Mouse (Mus musculus) CH12.LX (cell line): ENCODE data around the gene Ccdc155.

ENCODE experiments used
- BHLHE40 ChIP-seq: IDR thresholded peaks from 2 replicates; pipeline ENCODE4 v1.6.1; 2011; ENCODE audit warnings: mild to moderate bottlenecking, low read depth, low read length, improper control_type of control experiment
- CTCF ChIP-seq, 2 experiments: IDR thresholded peaks in 1 of 2; conservative IDR thresholded peaks in 1 of 2; 2 replicates each; pipeline ENCODE4 v1.5.1; 2011 to 2012; ENCODE audit warnings: low read depth in 2 of 2, low read length in 2 of 2, improper control_type of control experiment in 1 of 2, inconsistent platforms in 1 of 2, mild to moderate bottlenecking in 1 of 2, moderate library complexity in 1 of 2
- E2F4 ChIP-seq: IDR thresholded peaks from 2 replicates; pipeline ENCODE4 v1.6.1; 2011; ENCODE audit warnings: low read depth, low read length, improper control_type of control experiment; ENCODE audit not compliant: insufficient replicate concordance
- ELF1 ChIP-seq: IDR thresholded peaks from 2 replicates; pipeline ENCODE4 v1.6.1; 2014; ENCODE audit warnings: low read depth, mild to moderate bottlenecking, inconsistent platforms, low read length, improper control_type of control experiment
- GABPA ChIP-seq: IDR thresholded peaks from 2 replicates; pipeline ENCODE4 v1.6.1; 2012; ENCODE audit warnings: low read depth, low read length, improper control_type of control experiment, inconsistent platforms; ENCODE audit not compliant: insufficient replicate concordance
- JUND ChIP-seq: conservative IDR thresholded peaks from 2 replicates; pipeline ENCODE4 v1.6.1; 2011; ENCODE audit warnings: low read depth, low read length, improper control_type of control experiment
- MAFK ChIP-seq: IDR thresholded peaks from 2 replicates; pipeline ENCODE4 v1.6.1; 2011; ENCODE audit warnings: low read length, improper control_type of control experiment; ENCODE audit not compliant: insufficient replicate concordance
- MAX ChIP-seq: IDR thresholded peaks from 2 replicates; pipeline ENCODE4 v1.6.1; 2011; ENCODE audit warnings: low read length, improper control_type of control experiment
- NELFE ChIP-seq: IDR thresholded peaks from 2 replicates; pipeline ENCODE4 v1.6.1; 2011; ENCODE audit warnings: low read depth, low read length, improper control_type of control experiment
- PAX5 ChIP-seq: IDR thresholded peaks from 2 replicates; pipeline ENCODE4 v1.6.1; 2012; ENCODE audit warnings: low read length, inconsistent platforms, mixed read lengths
- POLR2A ChIP-seq: IDR thresholded peaks from 2 replicates; pipeline ENCODE4 v1.6.1; 2011; ENCODE audit warnings: low read depth, mild to moderate bottlenecking, improper control_type of control experiment, low read length
- TCF12 ChIP-seq: IDR thresholded peaks from 2 replicates; pipeline ENCODE4 v1.6.1; 2014; ENCODE audit warnings: low read depth, mild to moderate bottlenecking, inconsistent platforms, low read length, improper control_type of control experiment
- UBTF ChIP-seq: IDR thresholded peaks from 2 replicates; pipeline ENCODE4 v1.6.1; 2012; ENCODE audit warnings: low read depth, mild to moderate bottlenecking, inconsistent platforms, low read length, improper control_type of control experiment, moderate library complexity
- ZKSCAN1 ChIP-seq: IDR thresholded peaks from 2 replicates; pipeline ENCODE4 v1.6.1; 2012; ENCODE audit warnings: low read depth, inconsistent platforms, low read length, improper control_type of control experiment, borderline replicate concordance

DNA sequence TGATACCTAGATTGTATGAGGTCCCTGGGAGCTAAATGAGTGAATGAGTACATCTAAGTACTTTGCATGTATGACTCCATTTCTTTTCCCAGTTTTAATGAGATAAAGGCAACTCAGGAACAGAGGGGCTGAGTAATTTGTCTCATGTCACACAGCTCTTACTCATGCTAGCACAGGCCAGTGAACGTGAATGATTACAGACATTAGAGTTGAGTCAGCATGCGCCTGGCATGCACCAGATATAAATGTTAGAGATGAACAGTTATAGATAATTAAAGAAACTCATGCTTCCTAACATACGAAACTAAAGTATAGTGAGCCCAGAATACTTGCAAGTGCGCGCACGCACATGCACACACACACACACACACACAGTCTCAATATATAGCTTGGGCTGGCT is 14.5 kb downstream of the Ccdc155 start:
- no peak for TF ChIP-seq POLR2A
- TF ChIP-seq CTCF (conservative IDR thresholded peaks at IDR 0.05 in 1 of 2, IDR thresholded peaks at IDR 0.05 in 1 of 2; ENCODE audit: low read depth in 2 of 2, low read length in 2 of 2): no peak
- TF ChIP-seq ELF1: no peak
- no peak for TF ChIP-seq GABPA
- no peak for TF ChIP-seq E2F4
- no peak for TF ChIP-seq JUND
- no peak for TF ChIP-seq PAX5
- no peak for TF ChIP-seq MAFK
- TF ChIP-seq MAX: no peak
- TF ChIP-seq UBTF: no peak
- TF ChIP-seq BHLHE40: no peak
- no peak for TF ChIP-seq NELFE
- no peak for TF ChIP-seq ZKSCAN1
- no peak for TF ChIP-seq TCF12
